Comparison of ENCODE assay signal across 18 mouse cellular contexts in the genomic region with DNA sequence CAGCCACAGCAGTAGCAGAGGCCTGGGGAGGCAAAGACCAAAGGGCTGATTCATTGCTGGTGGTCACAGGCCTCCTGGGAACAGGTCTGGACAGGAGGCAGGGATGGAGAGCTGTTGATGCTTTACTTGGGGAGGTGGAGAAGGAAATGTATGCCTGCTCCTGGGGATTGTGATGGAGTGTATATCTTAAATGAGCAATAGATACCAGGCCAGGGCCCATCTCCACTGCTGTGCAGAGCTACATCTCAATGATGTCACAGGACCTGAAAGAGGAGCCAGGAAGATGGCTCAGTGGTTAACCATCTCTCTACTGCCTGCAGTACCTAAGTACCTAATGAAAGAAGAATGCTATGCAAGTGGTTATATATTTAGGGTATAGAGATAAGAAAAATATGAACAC.
"Had no signal": no experiment of that assay in that cellular context is flagged by ENCODE, and none has a peak within 500 bp of the region (broad histone marks: within the 10 kb centered on the region; RNA-seq: fewer than 3 reads in every experiment).

No protein-coding gene starts in this region.

- H3K9me3 ChIP-seq: liver, embryonic 13.5 days; liver, embryonic 15.5 days; midbrain, embryonic 13.5 days; midbrain, embryonic 15.5 days; neural tube, embryonic 12.5 days; stomach, embryonic 15.5 days had no signal

- H3K4me2 ChIP-seq: liver, embryonic 13.5 days; liver, embryonic 15.5 days; midbrain, embryonic 11.5 days; midbrain, embryonic 13.5 days; midbrain, embryonic 15.5 days; neural tube, embryonic 12.5 days; stomach, embryonic 15.5 days had no signal

- ATAC-seq: liver, postnatal 0 days; midbrain, embryonic 13.5 days; midbrain, embryonic 15.5 days had no signal

- H3K36me3 ChIP-seq: liver, embryonic 13.5 days; liver, embryonic 15.5 days; midbrain, embryonic 13.5 days; midbrain, embryonic 15.5 days; neural tube, embryonic 12.5 days; stomach, embryonic 15.5 days had no signal

- H3K4me1 ChIP-seq: liver, embryonic 13.5 days; liver, embryonic 15.5 days; megakaryocyte, embryonic 14.5 days; midbrain, embryonic 13.5 days; midbrain, embryonic 15.5 days; neural tube, embryonic 12.5 days; stomach, embryonic 15.5 days had no signal

- DNase-seq: liver, embryonic 13.5 days; liver, postnatal 0 days; lung, adult 2 months; lung, postnatal 14 days; lung, postnatal 36 days; right cerebral cortex, postnatal 14 days; thymus, adult 2 months; thymus, postnatal 25 days; thymus, postnatal 4 days had no signal

- H3K27me3 ChIP-seq: liver, embryonic 13.5 days; liver, embryonic 15.5 days; megakaryocyte, embryonic 14.5 days; midbrain, embryonic 13.5 days; midbrain, embryonic 15.5 days; neural tube, embryonic 12.5 days; stomach, embryonic 15.5 days had no signal

- H3K9ac ChIP-seq: liver, embryonic 13.5 days; liver, embryonic 15.5 days; liver, postnatal 0 days; midbrain, embryonic 13.5 days; midbrain, embryonic 15.5 days; neural tube, embryonic 12.5 days; stomach, embryonic 15.5 days had no signal

- H3K27ac ChIP-seq: liver, embryonic 13.5 days; liver, embryonic 15.5 days; macrophage; midbrain, embryonic 13.5 days; midbrain, embryonic 15.5 days; neural tube, embryonic 12.5 days; stomach, embryonic 15.5 days; stomach, postnatal 0 days had no signal

- H3K4me3 ChIP-seq: liver, embryonic 13.5 days; liver, embryonic 15.5 days; megakaryocyte, embryonic 14.5 days; midbrain, embryonic 13.5 days; midbrain, embryonic 15.5 days; neural tube, embryonic 12.5 days; stomach, embryonic 15.5 days had no signal
